Mouse (Mus musculus): ENCODE results near the gene Gm21974.
"Not testable (repeated sequence)": the region's sequence is repeated elsewhere in the genome, so short reads cannot be mapped to it uniquely, and the experiment has no call there.

Gm21974 gene

DNA sequence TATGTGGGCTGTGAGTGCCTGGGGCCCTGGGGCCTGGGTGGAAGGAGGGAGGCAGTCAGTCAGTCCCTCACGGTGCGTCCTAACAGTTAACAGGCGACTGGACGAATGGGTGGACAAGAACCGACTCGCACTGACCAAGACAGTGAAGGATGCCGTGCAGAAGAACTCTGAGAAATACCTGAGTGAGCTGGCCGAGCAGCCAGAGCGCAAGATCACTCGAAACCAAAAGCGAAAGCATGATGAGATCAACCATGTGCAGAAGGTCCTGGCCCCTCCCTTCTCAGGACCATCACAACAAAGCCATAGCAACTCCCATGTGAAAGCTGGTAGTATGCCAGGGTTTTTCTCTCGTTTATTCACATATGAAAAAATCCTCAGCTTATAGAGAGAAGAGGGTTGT is 20.0 kb upstream of the Gm21974 start:
- DNase-seq (ENCODE audit: low read depth, low spot score), result no peak

GRCm38 (mm10) chr7:127912938-127913337 is 17.7 kb upstream of the Gm21974 start:
- DNase-seq (ENCODE audit: low read depth, low spot score), result no peak

DNA sequence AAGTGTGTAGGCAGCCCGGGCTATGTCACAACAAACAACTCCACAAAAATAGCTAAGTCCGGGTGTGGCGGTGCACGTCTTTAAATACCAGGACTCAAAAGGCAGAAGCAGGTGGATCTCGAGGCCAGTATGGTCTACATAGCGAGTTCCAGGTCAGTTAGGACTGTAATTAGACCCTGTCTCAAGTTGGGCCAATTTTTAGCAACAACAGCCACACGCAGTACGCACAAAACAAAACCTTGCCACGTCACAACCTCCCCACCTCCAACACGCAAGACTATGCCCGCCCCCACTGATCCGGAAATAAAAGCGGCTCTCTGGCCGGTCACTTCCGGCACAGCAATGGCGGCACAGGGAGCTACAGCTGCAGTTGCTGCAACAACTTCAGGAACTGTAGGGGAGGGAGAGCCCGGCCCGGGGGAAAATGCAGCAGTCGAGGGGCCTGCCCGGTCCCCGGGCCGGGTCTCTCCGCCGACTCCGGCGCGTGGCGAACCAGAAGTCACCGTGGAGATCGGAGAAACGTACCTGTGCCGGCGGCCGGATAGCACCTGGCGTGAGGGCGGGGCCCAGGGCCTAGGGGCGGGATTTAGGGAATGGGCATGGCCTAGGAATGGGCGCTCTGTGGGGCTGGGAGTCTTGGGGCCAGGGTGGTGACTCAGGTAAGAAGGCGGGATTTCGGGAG is 17.1 kb upstream of the Gm21974 start, which contains the start of gene Kat8:
TSS of gene Kat8 (plus strand) at position 327 of the 682 bp plus-strand sequence.
- DNase-seq (ENCODE audit: low read depth, low spot score), result peak; percentile 93

GRCm38 (mm10) chr7:127908656-127909055 is 13.4 kb upstream of the Gm21974 start:
- DNase-seq (ENCODE audit: low read depth, low spot score), result no peak

- DNase-seq (ENCODE audit: low read depth, low spot score), result no peak
These were observed 12.7 kb upstream of the Gm21974 start for GRCm38 (mm10) chr7:127907939-127908338.

DNA sequence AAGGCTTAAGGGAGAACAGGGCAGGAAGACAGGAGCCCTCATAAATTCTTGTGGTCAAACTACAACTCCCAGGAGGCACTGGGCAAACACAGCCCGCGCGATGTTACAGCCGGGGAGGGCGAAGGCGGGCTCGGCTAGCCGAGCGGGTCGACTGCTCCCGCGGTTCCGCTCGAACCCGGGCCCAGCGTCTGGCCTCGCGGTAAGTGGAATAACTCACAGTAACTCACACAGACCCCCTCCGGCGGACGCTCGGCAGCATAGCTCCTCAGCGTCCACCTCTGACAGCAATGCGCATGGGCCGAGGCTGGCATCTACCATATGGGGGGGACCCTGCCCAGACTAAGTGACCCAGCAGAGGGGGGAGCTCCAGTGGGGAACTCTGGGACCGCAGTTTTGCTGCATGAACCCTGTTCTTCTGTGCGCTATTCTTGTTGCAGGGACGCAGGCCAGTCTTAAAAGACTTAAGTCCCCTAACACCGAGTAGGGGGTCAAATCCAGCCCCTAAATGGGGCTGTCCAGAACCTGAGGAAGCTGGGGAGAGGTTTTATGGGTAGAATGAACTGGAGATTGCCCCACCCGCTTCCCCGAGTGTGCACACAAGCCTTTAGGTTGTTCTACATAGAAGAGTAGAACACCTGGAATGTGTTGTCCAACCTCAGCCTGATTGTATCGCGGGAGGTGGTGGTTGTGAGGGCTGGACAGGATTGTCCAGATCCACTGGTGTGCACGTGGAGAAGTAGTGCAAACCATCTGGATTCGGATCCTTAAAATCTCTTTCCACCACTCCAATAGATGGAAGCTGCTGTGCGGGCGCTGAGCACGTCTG is 8.9 kb upstream of the Gm21974 start, which contains the start of gene Bckdk:
TSS of gene Bckdk (plus strand) at position 112 of the 826 bp plus-strand sequence.
- DNase-seq (ENCODE audit: low read depth, low spot score), result peak; percentile 76

GRCm38 (mm10) chr7:127901772-127902171 is 6.5 kb upstream of the Gm21974 start:
- no peak for DNase-seq (ENCODE audit: low read depth, low spot score)

- no peak for DNase-seq (ENCODE audit: low read depth, low spot score)
These were observed 4.7 kb upstream of the Gm21974 start for GRCm38 (mm10) chr7:127899997-127900396.

DNA sequence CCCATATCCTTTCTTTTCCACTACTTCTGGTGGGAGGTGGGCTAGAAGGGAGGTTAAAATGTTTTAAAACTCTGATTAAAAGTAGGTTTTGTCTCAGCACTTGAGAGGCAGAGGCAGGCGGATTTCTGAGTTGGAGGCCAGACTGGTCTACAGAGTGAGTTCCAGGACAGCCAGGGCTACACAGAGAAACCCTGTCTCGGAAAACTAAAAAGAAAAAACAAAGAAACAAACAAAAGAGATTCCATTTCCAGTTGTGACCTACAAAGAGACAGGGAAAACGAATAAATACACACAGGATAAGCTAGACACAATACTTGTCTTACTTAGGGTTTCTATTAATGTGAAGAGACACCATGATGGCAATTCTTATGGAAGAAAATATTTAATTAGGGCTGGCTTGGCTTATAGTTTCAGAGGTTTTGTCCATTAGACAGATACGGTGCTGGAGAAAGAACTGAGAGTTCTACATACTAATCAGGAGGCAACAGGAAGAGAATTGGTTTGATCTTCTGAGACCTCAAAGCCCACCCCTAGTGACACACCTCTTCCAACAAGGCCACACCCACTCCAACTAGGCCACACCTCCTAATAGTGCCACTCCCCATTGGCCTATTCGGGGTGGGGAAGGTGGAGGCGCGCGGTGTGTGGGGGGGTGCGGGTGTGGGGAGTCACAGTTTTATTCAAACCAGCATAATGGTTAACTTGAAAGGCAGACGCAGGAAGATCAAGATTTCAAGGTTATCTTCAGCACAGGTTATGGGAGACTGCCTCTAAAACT is 3.1 kb upstream of the Gm21974 start:
- DNase-seq (ENCODE audit: low read depth, low spot score), result no peak

- DNase-seq (ENCODE audit: low read depth, low spot score), result no peak
These were observed 2.3 kb upstream of the Gm21974 start for GRCm38 (mm10) chr7:127897542-127897941.

- no peak for DNase-seq (ENCODE audit: low read depth, low spot score)
These were observed 1.1 kb upstream of the Gm21974 start for GRCm38 (mm10) chr7:127896384-127896783.

GRCm38 (mm10) chr7:127895891-127896290 is 637 bp upstream of the Gm21974 start:
- DNase-seq (ENCODE audit: low read depth, low spot score), result not testable (repeated sequence)

DNA sequence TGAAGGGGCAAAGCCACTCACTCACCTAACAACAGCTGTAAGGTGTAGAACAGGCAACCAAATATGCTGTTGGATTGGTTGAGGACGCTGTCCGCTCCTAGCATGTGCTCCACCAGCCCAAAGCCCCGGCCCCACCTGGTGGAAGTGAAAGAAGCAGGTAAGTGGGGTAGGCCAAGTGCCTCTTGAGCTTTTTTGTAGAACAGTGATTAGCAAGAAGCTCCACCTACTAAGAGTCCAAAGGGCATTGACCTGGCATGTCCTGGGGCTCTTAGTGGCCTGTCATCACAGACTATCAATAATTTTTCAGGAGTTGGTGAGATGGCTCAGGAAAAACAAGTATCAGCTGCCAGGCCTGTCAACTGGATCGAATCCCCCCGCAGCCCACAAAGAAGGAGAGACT is 774 bp downstream of the Gm21974 start:
- no peak for DNase-seq (ENCODE audit: low read depth, low spot score)

DNA sequence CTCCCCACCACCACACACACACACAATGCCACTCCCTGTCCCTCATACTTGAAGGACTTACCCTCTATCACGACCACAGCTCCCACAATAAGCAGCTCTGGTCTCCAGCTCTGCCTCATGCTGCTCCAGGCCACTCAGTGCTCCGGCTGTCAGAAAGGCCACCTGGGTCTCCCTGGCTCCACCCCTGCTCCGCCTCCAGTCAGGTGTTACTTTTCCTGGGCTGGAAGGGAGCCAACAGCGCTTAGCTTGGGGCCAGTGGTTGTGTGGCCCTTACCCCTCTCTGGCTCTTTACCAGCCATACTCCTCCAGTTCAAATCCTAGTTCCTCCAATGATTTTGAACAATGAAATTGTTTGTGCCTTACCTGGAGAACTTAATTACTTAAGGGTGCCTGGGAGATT is 4.5 kb downstream of the Gm21974 start, which contains the start of gene Prss53:
TSS of gene Prss53 (minus strand) at position 173 of the 400 bp plus-strand sequence.
- no peak for DNase-seq (ENCODE audit: low read depth, low spot score)

- DNase-seq (ENCODE audit: low read depth, low spot score), result no peak
These were observed 6.4 kb downstream of the Gm21974 start for GRCm38 (mm10) chr7:127888821-127889220.

GRCm38 (mm10) chr7:127887781-127888180 is 7.5 kb downstream of the Gm21974 start:
- DNase-seq (ENCODE audit: low read depth, low spot score), result no peak

- no peak for DNase-seq (ENCODE audit: low read depth, low spot score)
These were observed 8.1 kb downstream of the Gm21974 start for GRCm38 (mm10) chr7:127887191-127887590.

GRCm38 (mm10) chr7:127886551-127886950 is 8.7 kb downstream of the Gm21974 start:
- DNase-seq (ENCODE audit: low read depth, low spot score), result no peak

DNA sequence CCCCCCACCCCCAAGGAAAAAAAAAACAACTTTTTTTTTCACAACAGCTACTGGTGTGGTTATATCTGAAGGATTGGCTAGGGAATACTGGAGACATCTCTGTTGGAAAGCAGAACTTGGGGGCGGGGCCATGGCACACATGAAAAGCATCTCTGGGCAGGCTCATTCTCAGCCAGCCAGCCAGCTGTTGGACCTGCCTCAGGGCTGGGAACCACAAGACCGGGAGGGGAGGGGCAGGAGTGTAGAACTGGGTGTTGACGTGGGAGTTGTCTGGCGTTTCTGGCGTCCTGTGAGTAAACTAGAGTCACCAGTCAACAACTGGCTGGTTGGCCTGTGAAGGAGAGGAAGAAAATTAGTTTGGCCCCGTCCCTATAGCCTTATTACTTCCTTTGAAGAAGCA is 9.3 kb downstream of the Gm21974 start:
- no peak for DNase-seq (ENCODE audit: low read depth, low spot score)

DNA sequence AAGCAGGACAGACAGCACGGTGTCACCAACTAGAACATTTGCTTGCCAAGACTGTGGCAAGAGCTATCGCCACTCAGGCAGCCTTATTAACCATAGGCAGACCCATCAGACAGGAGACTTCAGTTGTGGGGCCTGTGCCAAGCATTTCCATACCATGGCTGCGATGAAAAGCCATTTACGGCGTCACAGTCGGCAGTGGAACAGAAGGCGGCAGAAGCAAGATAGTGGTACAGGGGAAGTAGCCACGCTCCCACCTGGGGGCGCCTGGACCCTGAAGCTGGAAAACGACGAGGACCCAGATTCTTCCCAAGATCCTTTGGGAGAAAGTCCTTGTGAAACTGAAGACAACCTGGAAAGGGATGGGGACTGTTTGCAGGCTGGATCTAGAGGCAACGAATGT is 14.8 kb downstream of the Gm21974 start:
- DNase-seq (ENCODE audit: low read depth, low spot score), result no peak

DNA sequence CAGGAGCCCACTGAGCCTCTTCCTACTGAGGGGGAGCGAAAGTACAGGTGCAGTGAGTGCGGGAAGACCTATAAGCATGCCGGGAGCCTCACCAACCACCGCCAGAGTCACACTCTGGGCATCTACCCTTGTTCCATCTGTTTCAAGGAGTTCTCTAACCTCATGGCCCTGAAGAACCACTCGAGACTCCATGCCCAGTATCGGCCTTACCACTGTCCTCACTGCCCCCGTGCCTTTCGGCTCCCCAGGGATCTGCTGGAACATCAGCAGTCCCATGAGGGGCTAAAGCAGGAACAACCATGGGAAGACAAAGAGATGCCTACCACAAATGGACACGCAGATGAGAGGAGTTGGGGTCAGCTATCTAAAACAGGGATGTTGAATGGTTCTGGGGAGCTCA is 16.0 kb downstream of the Gm21974 start:
- no peak for DNase-seq (ENCODE audit: low read depth, low spot score)

Measured in telencephalon, adult 2 months (tissue).